Mouse (Mus musculus) lung, embryonic 14.5 days (tissue): Measurements from ENCODE around the gene Tsnax. TPM values are rescaled to one million over a fixed set of nuclear protein-coding genes. Genes with fewer than 3 reads are reported as not detected.

ENCODE experiments used
- ATAC-seq: fragments of 200-750 bp; cut with Nextera tagmentation; 2 replicates; pipeline ENCODE4 v1.8.0; 2017; ENCODE audit warnings: mild to moderate bottlenecking, moderate TSS enrichment, moderate library complexity; ENCODE audit not compliant: insufficient read depth
- DNase-seq: peaks from one replicate; pipeline ENCODE4 v3.0.0-alpha.2; 2015
- H3K27ac ChIP-seq: fragments of 300-500 bp; sonication (generic); 2 replicates; pipeline ENCODE4 v1.5.1; 2014; ENCODE audit warnings: low read depth, mild to moderate bottlenecking, moderate library complexity
- H3K27me3 ChIP-seq: fragments of 300-500 bp; sonication (generic); 2 replicates; pipeline ENCODE4 v1.6.1; 2014; ENCODE audit warnings: low read length, control low read depth; ENCODE audit not compliant: insufficient read depth
- H3K36me3 ChIP-seq: fragments of 300-500 bp; sonication (generic); 2 replicates; pipeline ENCODE4 v1.6.1; 2014; ENCODE audit warnings: control low read depth; ENCODE audit not compliant: insufficient read depth
- H3K4me1 ChIP-seq: fragments of 300-500 bp; sonication (generic); 2 replicates; pipeline ENCODE4 v1.6.1; 2014; ENCODE audit warnings: antibody characterized with exemption, control low read depth; ENCODE audit not compliant: insufficient read depth
- H3K4me2 ChIP-seq: fragments of 300-500 bp; sonication (generic); 2 replicates; pipeline ENCODE4 v1.6.1; 2014; ENCODE audit warnings: mild to moderate bottlenecking
- H3K4me3 ChIP-seq: fragments of 300-500 bp; sonication (generic); 2 replicates; pipeline ENCODE4 v1.5.1; 2014; ENCODE audit warnings: low read depth, low read length
- H3K9ac ChIP-seq: fragments of 300-500 bp; sonication (generic); 2 replicates; pipeline ENCODE4 v1.6.1; 2014
- H3K9me3 ChIP-seq: fragments of 300-500 bp; sonication (generic); 2 replicates; pipeline ENCODE4 v1.6.1; 2016; ENCODE audit warnings: low read depth, low read length, control low read depth
- CTCF ChIP-seq: IDR thresholded peaks from 2 replicates; pipeline ENCODE4 v1.5.1; 2016; ENCODE audit warnings: antibody characterized with exemption, low read depth
- WGBS: fragments of 180-500 bp; shearing (Covaris S2); extraction: QIAGEN DNeasy Blood & Tissue Kit; methylation state at CpG from one replicate; pipeline ENCODE4 v1.1.7; 2014; 5-methylcytosine and 5-hydroxymethylcytosine counted together
- polyA plus RNA-seq: library from polyadenylated mRNA; unstranded; fragments of >200 nt; fragmentation: Nextera tagmentation; extraction: Ambion mirVana; gene quantifications from 2 replicates; pipeline ENCODE4 v1.2.1, GENCODE M21; 2014

The Tsnax gene
- polyA plus RNA-seq, 1 experiment from 2014 or later: 131 TPM

GRCm38 (mm10) chr8:125069733-125070132, 56.9 kb downstream of the Tsnax start:
- no peak for TF ChIP-seq CTCF
- no peak overlapping the region for H3K4me2 ChIP-seq
- ATAC-seq: no peak
- H3K27ac ChIP-seq: no peak overlapping the region
- H3K27me3 ChIP-seq: no peaks in the 10 kb centered on the region
- no peaks in the 10 kb centered on the region for H3K36me3 ChIP-seq
- WGBS: 56% methylated on average over 6 of the region's 6 CpGs
- H3K9ac ChIP-seq: no peak overlapping the region
- no peaks in the 10 kb centered on the region for H3K9me3 ChIP-seq
- H3K4me3 ChIP-seq: no peak overlapping the region
- DNase-seq: no peak
- H3K4me1 ChIP-seq: no peaks in the 10 kb centered on the region

GRCm38 (mm10) chr8:125074141-125074540, 61.3 kb downstream of the Tsnax start:
- H3K4me2 ChIP-seq: no peak overlapping the region
- H3K9me3 ChIP-seq: no peaks in the 10 kb centered on the region
- H3K36me3 ChIP-seq: no peaks in the 10 kb centered on the region
- no peak for DNase-seq
- no peak for ATAC-seq
- TF ChIP-seq CTCF: no peak
- WGBS: 85% methylated on average over 10 of the region's 10 CpGs
- no peak overlapping the region for H3K27ac ChIP-seq
- H3K9ac ChIP-seq: no peak overlapping the region
- H3K27me3 ChIP-seq: no peaks in the 10 kb centered on the region
- no peaks in the 10 kb centered on the region for H3K4me1 ChIP-seq
- no peak overlapping the region for H3K4me3 ChIP-seq

GRCm38 (mm10) chr8:125074581-125074980, 61.8 kb downstream of the Tsnax start:
- Histone ChIP-seq H3K4me1 (no peaks in the 10 kb centered on the region), H3K9me3 (no peaks in the 10 kb centered on the region), H3K27me3 (no peaks in the 10 kb centered on the region), H3K4me3 (no peak overlapping the region), H3K27ac (no peak overlapping the region), H3K4me2 (no peak overlapping the region), H3K36me3 (no peaks in the 10 kb centered on the region), H3K9ac (no peak overlapping the region)
- no peak for TF ChIP-seq CTCF
- WGBS: 80% methylated on average over 2 of the region's 2 CpGs
- DNase-seq: no peak
- no peak for ATAC-seq

- DNase-seq (no peak), ATAC-seq (no peak)
- H3K4me1 ChIP-seq: no peaks in the 10 kb centered on the region
- 81% methylated on average over 4 of the region's 4 CpGs for WGBS
- no peaks in the 10 kb centered on the region for H3K9me3 ChIP-seq
- no peak overlapping the region for H3K27ac ChIP-seq
- TF ChIP-seq CTCF: no peak
- H3K27me3 ChIP-seq: no peaks in the 10 kb centered on the region
- no peaks in the 10 kb centered on the region for H3K36me3 ChIP-seq
- no peak overlapping the region for H3K4me3 ChIP-seq
- H3K4me2 ChIP-seq: no peak overlapping the region
- no peak overlapping the region for H3K9ac ChIP-seq
Observed at GRCm38 (mm10) chr8:125075389-125075788, 62.6 kb downstream of the Tsnax start.

GRCm38 (mm10) chr8:125077326-125077725, 64.5 kb downstream of the Tsnax start:
- no peak overlapping the region for H3K4me2 ChIP-seq
- H3K36me3 ChIP-seq: no peaks in the 10 kb centered on the region
- H3K4me1 ChIP-seq: no peaks in the 10 kb centered on the region
- H3K9ac ChIP-seq: no peak overlapping the region
- no peak for TF ChIP-seq CTCF
- H3K27me3 ChIP-seq: no peaks in the 10 kb centered on the region
- H3K27ac ChIP-seq: no peak overlapping the region
- no peak overlapping the region for H3K4me3 ChIP-seq
- DNase-seq (no peak), ATAC-seq (no peak)
- 71% methylated on average over 8 of the region's 8 CpGs for WGBS
- no peaks in the 10 kb centered on the region for H3K9me3 ChIP-seq

GRCm38 (mm10) chr8:125078771-125079384, 66.1 kb downstream of the Tsnax start:
- DNase-seq (peak; percentile 53), ATAC-seq (peak; percentile 48; the same call in 1 of the 2 replicates)
- H3K9me3 ChIP-seq: no peaks in the 10 kb centered on the region
- no peaks in the 10 kb centered on the region for H3K27me3 ChIP-seq
- H3K27ac ChIP-seq: no peak overlapping the region
- H3K4me3 ChIP-seq: no peak overlapping the region
- H3K4me1 ChIP-seq: 0 out of 2 replicates have a peak, but pooled peaks cover 1% of the 10 kb centered on the region
- H3K4me2 ChIP-seq: no peak overlapping the region
- H3K9ac ChIP-seq: no peak overlapping the region
- WGBS: 33% methylated on average over 9 of the region's 9 CpGs
- no peak for TF ChIP-seq CTCF
- no peaks in the 10 kb centered on the region for H3K36me3 ChIP-seq

GRCm38 (mm10) chr8:125080388-125081344, 67.9 kb downstream of the Tsnax start:
- whole genome bisulfite sequencing: 64% methylated on average over 19 of the region's 19 CpGs
- ATAC-seq: no peak
- no peaks in the 10 kb centered on the region for H3K9me3 ChIP-seq
- 0 out of 2 replicates have a peak, but pooled peaks cover 3% of the 10 kb centered on the region for H3K4me1 ChIP-seq
- H3K27me3 ChIP-seq: no peaks in the 10 kb centered on the region
- no peak overlapping the region for H3K27ac ChIP-seq
- no peaks in the 10 kb centered on the region for H3K36me3 ChIP-seq
- no peak overlapping the region for H3K9ac ChIP-seq
- no peak for DNase-seq
- no peak overlapping the region for H3K4me3 ChIP-seq
- H3K4me2 ChIP-seq: peak overlapping the region; percentile 23; the same call in 1 of the 2 replicates
- no peak for TF ChIP-seq CTCF
